Mouse (Mus musculus): Measurements from ENCODE around the gene Hepacam. TPM values are rescaled to one million over a fixed set of nuclear protein-coding genes. Genes with fewer than 3 reads are reported as not detected.

Hepacam gene
- total and polyA plus RNA-seq, 3 experiments = 0.01 to 0.04 TPM; not detected in 1

GRCm38 (mm10) chr9:37329456-37329855 is 37.7 kb upstream of the Hepacam start (continued):
- TF ChIP-seq BHLHE40 (IDR thresholded peaks at IDR 0.05; ENCODE audit: borderline replicate concordance, low read depth, low read length) = peak; percentile 31; the same call in 1 of the 2 replicates

- Histone ChIP-seq H3K9me3 (replicated peaks; ENCODE audit: insufficient read depth, low read length) (no peaks in the 10 kb centered on the region), H3K36me3 (ENCODE audit: control insufficient read depth in 1 of 2, insufficient read depth in 2 of 2, low read length in 2 of 2) (peaks cover 0 to 33% of the 10 kb centered on the region in 2 experiments; a peak in 3 of 4 replicates), H3K27me3 (ENCODE audit: control insufficient read depth in 1 of 2, insufficient read depth in 2 of 2, low read length in 2 of 2) (no peaks in the 10 kb centered on the region), H3K9ac (ENCODE audit: control insufficient read depth, low read depth, low read length, poor library complexity, severe bottlenecking) (no peak overlapping the region), H3K4me1 (ENCODE audit: control insufficient read depth in 1 of 2, insufficient read depth in 2 of 2, low read length in 2 of 2) (peaks cover 9 to 16% of the 10 kb centered on the region in 2 experiments), H3K79me2 (ENCODE audit: control insufficient read depth, insufficient read depth, low read length, poor library complexity) (peaks cover 10% of the 10 kb centered on the region; the same call in 1 of the 2 replicates), H3K27ac (ENCODE audit: control insufficient read depth, low read depth, low read length) (no peak overlapping the region), H3K4me3 (ENCODE audit: control insufficient read depth in 1 of 2, insufficient read depth in 1 of 2, low read depth in 2 of 2, low read length in 2 of 2) (no peak overlapping the region)
- DNase-seq (ENCODE audit: low read depth, low spot score) = peak; percentile 67
- TF ChIP-seq MAX (IDR thresholded peaks at IDR 0.05; ENCODE audit: low read length) (no peak), ZKSCAN1 (IDR thresholded peaks at IDR 0.05; ENCODE audit: low read depth, low read length) (no peak), USF1 (IDR thresholded peaks at IDR 0.05; ENCODE audit: low read depth, low read length) (no peak), SMC3 (IDR thresholded peaks at IDR 0.05; ENCODE audit: low read depth, low read length) (no peak), EP300 (IDR thresholded peaks at IDR 0.05; ENCODE audit: low read depth in 1 of 2, low read length in 2 of 2) (peak; percentile 83 to 84), TCF12 (IDR thresholded peaks at IDR 0.05; ENCODE audit: low read depth, low read length) (peak; percentile 77), CHD2 (IDR thresholded peaks at IDR 0.05; ENCODE audit: low read length) (no peak), MAFK (IDR thresholded peaks at IDR 0.05; ENCODE audit: borderline replicate concordance, low read depth, low read length) (no peak), MAZ (IDR thresholded peaks at IDR 0.05; ENCODE audit: low read depth, low read length) (no peak), KAT2A (conservative IDR thresholded peaks at IDR 0.05; ENCODE audit: low read depth, low read length) (no peak), CHD1 (IDR thresholded peaks at IDR 0.05; ENCODE audit: low read depth, low read length) (no peak), NELFE (IDR thresholded peaks at IDR 0.05; ENCODE audit: low read depth, low read length) (no peak), ZNF384 (IDR thresholded peaks at IDR 0.05; ENCODE audit: low read depth, low read length) (no peak), MYB (IDR thresholded peaks at IDR 0.05; ENCODE audit: low read depth, low read length) (0 out of 2 replicates have a peak, but pooled peaks have one; percentile 29), JUND (IDR thresholded peaks at IDR 0.05; ENCODE audit: low read depth, low read length) (no peak), GATA1 (IDR thresholded peaks at IDR 0.05; ENCODE audit: low read depth, low read length) (peak; percentile 76), TBP (IDR thresholded peaks at IDR 0.05; ENCODE audit: low read depth, low read length) (no peak), CTCF (IDR thresholded peaks at IDR 0.05 in 2 of 3, conservative IDR thresholded peaks at IDR 0.05 in 1 of 3; ENCODE audit: control insufficient read depth in 1 of 3, insufficient read depth in 1 of 3, low read depth in 2 of 3, low read length in 3 of 3, poor library complexity in 1 of 3, severe bottlenecking in 1 of 3) (no peak), SIN3A (IDR thresholded peaks at IDR 0.05; ENCODE audit: low read length) (peak; percentile 41; the same call in 1 of the 2 replicates), BHLHE40 (IDR thresholded peaks at IDR 0.05; ENCODE audit: borderline replicate concordance, low read depth, low read length) (no peak), GABPA (IDR thresholded peaks at IDR 0.05; ENCODE audit: low read depth, low read length) (no peak), ELF1 (IDR thresholded peaks at IDR 0.05; ENCODE audit: low read depth, low read length) (no peak), RCOR1 (IDR thresholded peaks at IDR 0.05; ENCODE audit: low read depth, low read length) (peak; percentile 73; the same call in 1 of the 2 replicates), MEF2A (IDR thresholded peaks at IDR 0.05; ENCODE audit: extremely low read depth, insufficient replicate concordance, low read depth, low read length, poor library complexity, severe bottlenecking) (0 out of 2 replicates have a peak, but pooled peaks have one; percentile 29), MYC (IDR thresholded peaks at IDR 0.05; ENCODE audit: low read depth, low read length) (no peak), ZC3H11A (IDR thresholded peaks at IDR 0.05; ENCODE audit: low read depth, low read length) (no peak), ZMIZ1 (IDR thresholded peaks at IDR 0.05; ENCODE audit: low read depth, low read length) (no peak), POLR2AphosphoS2 (IDR thresholded peaks at IDR 0.05; ENCODE audit: low read length) (no peak), TAL1 (IDR thresholded peaks at IDR 0.05; ENCODE audit: low read length) (no peak), RAD21 (IDR thresholded peaks at IDR 0.05; ENCODE audit: low read depth, low read length) (no peak), POLR2AphosphoS5 (IDR thresholded peaks at IDR 0.05; ENCODE audit: borderline replicate concordance, low read depth, low read length) (no peak), HCFC1 (IDR thresholded peaks at IDR 0.05; ENCODE audit: low read depth, low read length) (0 out of 2 replicates have a peak, but pooled peaks have one; percentile 30), USF2 (IDR thresholded peaks at IDR 0.05; ENCODE audit: borderline replicate concordance in 1 of 2, insufficient read depth in 1 of 2, low read depth in 1 of 2, low read length in 2 of 2) (no peak), ETS1 (IDR thresholded peaks at IDR 0.05; ENCODE audit: low read depth, low read length) (peak; percentile 72), UBTF (IDR thresholded peaks at IDR 0.05; ENCODE audit: borderline replicate concordance, insufficient read depth, low read depth, low read length) (no peak), POLR2A (IDR thresholded peaks at IDR 0.05; ENCODE audit: control insufficient read depth in 1 of 2, insufficient read depth in 1 of 2, low read depth in 1 of 2, low read length in 2 of 2, poor library complexity in 1 of 2) (no peak)
Measured at GRCm38 (mm10) chr9:37345406-37345805, 21.7 kb upstream of the Hepacam start.
